Mouse (Mus musculus) lung, adult 2 months (tissue): ENCODE data around the gene Gprc5b.

Source experiments
- CTCF ChIP-seq: fragments of 200-500 bp; IDR thresholded peaks from 2 replicates; pipeline ENCODE4 v1.5.1; 2011; ENCODE audit warnings: mild to moderate bottlenecking, low read length, control low read depth; ENCODE audit not compliant: insufficient read depth
- POLR2A ChIP-seq: fragments of 200-500 bp; IDR thresholded peaks from 2 replicates; pipeline ENCODE4 v1.6.1; 2011; ENCODE audit warnings: low read depth, mild to moderate bottlenecking, control low read depth, low read length, borderline replicate concordance; ENCODE audit errors: extremely low read depth

- peak; percentile 94 for TF ChIP-seq CTCF
- no peak for TF ChIP-seq POLR2A
These were observed 1.3 kb upstream of the Gprc5b start for GRCm38 (mm10) chr7:118996137-118996837.
